Comparison of ENCODE assay signal across 8 mouse cellular contexts in the genomic region with DNA sequence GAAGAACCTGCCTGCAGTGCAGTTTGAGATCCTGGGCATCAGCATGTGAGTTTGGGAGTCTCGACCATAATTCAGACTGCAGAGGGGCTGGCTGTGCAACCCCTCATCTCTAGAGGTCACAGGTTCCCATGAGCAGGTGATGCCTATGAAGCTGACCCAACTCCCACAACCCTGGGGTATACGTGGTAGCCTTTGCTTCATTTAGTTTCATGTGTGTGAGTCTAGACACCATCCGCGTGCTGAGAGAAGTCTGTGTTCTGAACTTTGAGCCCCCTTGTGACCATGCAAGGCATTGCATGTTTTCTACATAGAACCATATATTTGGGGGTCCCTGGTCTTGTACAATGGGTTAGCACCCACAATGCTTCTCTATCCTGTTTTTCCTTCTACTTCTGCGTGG. TPM values are rescaled to one million over a fixed set of nuclear protein-coding genes. Genes with fewer than 3 reads are reported as not detected.
A peak's percentile ranks its signal among the peaks of the same experiment; 100 is the strongest.
DNase-seq lines count a peak whose midpoint lies in the region; ATAC-seq lines count a peak whose summit lies in the region.

No protein-coding gene starts in this region.

- H3K4me1 ChIP-seq in embryonic facial prominence, embryonic 14.5 days (ENCODE audit: control insufficient read depth, insufficient read depth, low read length) = 0 out of 2 replicates have a peak, but pooled peaks cover 3% of the 10 kb centered on the region
- H3K4me1 ChIP-seq in kidney, embryonic 14.5 days (ENCODE audit: control insufficient read depth, insufficient read depth, low read length) = 0 out of 2 replicates have a peak, but pooled peaks cover 3% of the 10 kb centered on the region

- DNase-seq in cerebellum, postnatal 36 days = peak; percentile 28 to 41
- no peak for DNase-seq in cerebellum, adult 9-11 months
- DNase-seq in testis, postnatal 10 days (ENCODE audit: low spot score) = peak; percentile 62
- no peak for DNase-seq in testis, postnatal 14 days (ENCODE audit: low spot score)
- peak; percentile 77 for DNase-seq in embryonic facial prominence, embryonic 14.5 days (ENCODE audit: low spot score)
- DNase-seq in lung, postnatal 36 days = peak; percentile 64
- peak; percentile 77 for DNase-seq in splenic B cell, adult 2 months (ENCODE audit: low read depth, low spot score)

- no peak overlapping the region for H3K4me2 ChIP-seq in embryonic facial prominence, embryonic 14.5 days (ENCODE audit: low read depth, low read length)
- H3K4me2 ChIP-seq in kidney, embryonic 14.5 days (replicated peaks; ENCODE audit: low read depth, low read length) = no peak overlapping the region

- peak; percentile 37; the same call in 1 of the 2 replicates for ATAC-seq in embryonic facial prominence, embryonic 14.5 days (ENCODE audit: low read depth)
- peak; percentile 53; the same call in 1 of the 2 replicates for ATAC-seq in kidney, embryonic 14.5 days (ENCODE audit: low FRiP score, low TSS enrichment)

- H3K36me3 ChIP-seq in embryonic facial prominence, embryonic 14.5 days (ENCODE audit: control insufficient read depth, insufficient read depth, low read length) = no peaks in the 10 kb centered on the region
- H3K36me3 ChIP-seq in kidney, embryonic 14.5 days (ENCODE audit: control insufficient read depth, insufficient read depth, low read length) = no peaks in the 10 kb centered on the region
- no peaks in the 10 kb centered on the region for H3K36me3 ChIP-seq in splenic B cell, adult 2 months (ENCODE audit: control insufficient read depth, insufficient read depth, low read length, poor library complexity, severe bottlenecking)

- H3K9ac ChIP-seq in embryonic facial prominence, embryonic 14.5 days (ENCODE audit: low read depth, low read length) = no peak overlapping the region
- H3K9ac ChIP-seq in kidney, embryonic 14.5 days (ENCODE audit: low read depth, low read length) = no peak overlapping the region

- no peak overlapping the region for H3K27ac ChIP-seq in embryonic facial prominence, embryonic 14.5 days (replicated peaks; ENCODE audit: low read depth, low read length)
- H3K27ac ChIP-seq in kidney, embryonic 14.5 days (ENCODE audit: low read depth, low read length) = no peak overlapping the region

- 20% methylated on average over 4 of the region's 5 CpGs for WGBS in embryonic facial prominence, embryonic 14.5 days
- WGBS in kidney, embryonic 14.5 days = 37% methylated on average over 5 of the region's 5 CpGs

- H3K4me3 ChIP-seq in embryonic facial prominence, embryonic 14.5 days (ENCODE audit: low read depth, low read length) = no peak overlapping the region
- no peak overlapping the region for H3K4me3 ChIP-seq in kidney, embryonic 14.5 days (ENCODE audit: low read length)

- H3K9me3 ChIP-seq in embryonic facial prominence, embryonic 14.5 days (ENCODE audit: control insufficient read depth, low read length) = no peaks in the 10 kb centered on the region
- no peaks in the 10 kb centered on the region for H3K9me3 ChIP-seq in kidney, embryonic 14.5 days (ENCODE audit: control insufficient read depth, low read length)

- H3K27me3 ChIP-seq in embryonic facial prominence, embryonic 14.5 days (replicated peaks; ENCODE audit: control insufficient read depth, insufficient read depth, low read length) = no peaks in the 10 kb centered on the region
- no peaks in the 10 kb centered on the region for H3K27me3 ChIP-seq in kidney, embryonic 14.5 days (ENCODE audit: control insufficient read depth, insufficient read depth, low read length)
- H3K27me3 ChIP-seq in splenic B cell, adult 2 months (ENCODE audit: control insufficient read depth, insufficient read depth, low read length, poor library complexity, severe bottlenecking) = no peaks in the 10 kb centered on the region

RNA-seq across cellular contexts. Expression of gene Ccne1, which starts 23.9 kb away (rescaled TPM):
- 73.7 and 82.9 TPM in 2 replicates for polyA plus RNA-seq in embryonic facial prominence, embryonic 14.5 days (2014; fragmentation: Nextera tagmentation; extraction: Ambion mirVana)
- polyA plus RNA-seq in kidney, embryonic 14.5 days (2014; fragmentation: Nextera tagmentation; extraction: Ambion mirVana) = 89.3 and 100 TPM in 2 replicates

RNA-seq across cellular contexts. Expression of gene 1600014C10Rik, which starts 51.8 kb away (rescaled TPM):
- 15.6 and 17.5 TPM in 2 replicates for polyA plus RNA-seq in embryonic facial prominence, embryonic 14.5 days (2014; fragmentation: Nextera tagmentation; extraction: Ambion mirVana)
- 12.0 and 16.6 TPM in 2 replicates for polyA plus RNA-seq in kidney, embryonic 14.5 days (2014; fragmentation: Nextera tagmentation; extraction: Ambion mirVana)

Comparison
In these comparisons a context has a peak if more than half of its experiments do, and no peak if none do; other contexts are left out.
1. DNase-seq: peak in cerebellum, postnatal 36 days (2 of 2), testis, postnatal 10 days (single experiment), embryonic facial prominence, embryonic 14.5 days (single experiment), lung, postnatal 36 days (single experiment) and splenic B cell, adult 2 months (single experiment); none in cerebellum, adult 9-11 months (single experiment) and testis, postnatal 14 days (single experiment).